Mouse (Mus musculus) brain, adult 2 months (tissue): Measurements from ENCODE around the gene Stat1.

ENCODE experiments used
- DNase-seq: peaks from one replicate; pipeline ENCODE4 v3.0.0; 2011; ENCODE audit warnings: low read depth, low spot score

Stat1 gene

DNA sequence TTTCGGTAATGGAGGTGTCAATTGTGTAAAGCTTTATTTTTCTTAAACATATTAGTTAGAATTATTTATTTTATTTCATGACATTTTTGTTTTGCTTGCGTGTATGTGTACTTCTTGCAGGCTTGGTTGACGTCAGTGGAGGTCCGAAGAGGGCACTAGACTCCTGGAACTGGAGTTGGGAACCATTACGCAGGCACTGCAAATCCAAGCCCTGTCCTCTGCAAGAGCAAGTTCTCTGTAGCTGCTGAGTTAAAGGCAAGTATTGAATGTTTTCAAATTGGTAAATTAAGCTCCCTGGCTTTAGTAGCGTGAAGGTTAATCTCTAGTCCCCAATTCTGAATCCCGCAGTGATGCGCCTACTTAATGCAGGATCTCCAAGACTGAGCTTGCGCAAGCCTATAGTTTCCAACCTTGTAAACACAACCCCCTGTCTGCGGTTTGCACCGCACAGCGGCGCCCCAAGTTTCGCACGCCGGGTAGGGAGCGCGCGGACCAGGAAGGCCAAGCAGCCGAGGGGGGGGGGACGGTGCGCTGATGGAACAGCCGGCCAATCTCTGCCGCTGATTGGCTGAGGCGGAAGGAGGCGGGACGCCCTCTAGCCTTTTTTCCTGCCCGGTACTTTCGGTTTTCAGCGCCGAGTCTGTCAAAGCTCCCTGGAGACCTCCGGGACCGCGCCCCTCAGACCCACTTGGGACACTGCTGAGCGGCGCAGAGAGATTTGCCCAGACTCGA, at the start of gene Stat1:
Gene Stat1 (plus strand): TSS at position 581 of the 732 bp plus-strand sequence.
- DNase-seq: peak; percentile 97

DNA sequence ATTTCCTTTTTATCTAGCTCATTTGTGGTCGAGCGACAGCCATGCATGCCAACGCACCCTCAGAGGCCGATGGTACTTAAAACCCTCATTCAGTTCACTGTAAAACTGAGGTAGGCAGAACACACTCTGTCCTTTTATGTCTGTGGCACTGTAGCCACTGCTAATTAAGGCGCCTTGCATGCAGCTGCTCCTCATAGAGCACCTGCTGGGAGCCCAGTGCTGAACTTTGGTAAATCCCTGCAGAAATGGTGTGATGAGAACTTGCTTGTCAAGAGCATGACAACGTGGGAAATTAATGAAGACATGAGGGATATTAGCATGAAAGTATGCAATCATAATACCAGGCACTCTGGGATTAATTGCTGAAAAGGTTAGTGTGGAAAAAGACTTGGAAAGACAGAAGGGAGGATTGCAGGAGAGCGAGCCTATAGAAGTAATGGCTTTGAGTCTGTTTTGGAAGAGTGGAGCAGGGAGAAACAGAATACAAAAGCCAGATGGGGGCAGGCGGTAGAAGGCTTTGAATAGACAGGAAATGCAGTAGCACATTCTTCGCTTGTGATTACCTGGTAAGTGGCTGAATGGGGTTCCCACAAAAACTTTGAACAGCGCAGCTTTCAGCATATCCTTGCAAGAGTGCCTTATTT, 39.4 kb upstream of the Stat1 start:
- peak; percentile 12 for DNase-seq

DNA sequence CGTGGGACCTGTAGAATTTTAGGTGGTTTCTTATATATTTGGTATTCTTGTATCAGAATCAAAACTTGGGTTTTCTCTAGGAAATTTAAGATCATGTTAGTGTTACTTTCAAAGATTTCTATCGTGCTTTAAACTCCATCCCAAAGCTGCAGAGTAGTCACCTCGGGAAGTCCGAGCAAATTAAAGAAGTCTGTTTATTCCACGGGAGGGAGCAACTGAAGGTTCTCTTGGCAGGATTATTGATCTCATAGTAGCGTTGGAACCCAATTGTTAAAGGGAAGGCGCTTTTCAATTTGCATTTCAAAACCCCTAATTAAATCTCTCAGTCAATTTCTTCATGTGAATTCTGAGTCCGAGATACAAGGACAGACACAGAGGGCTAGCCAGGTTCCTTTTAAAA, 38.9 kb upstream of the Stat1 start:
- DNase-seq: no peak

DNA sequence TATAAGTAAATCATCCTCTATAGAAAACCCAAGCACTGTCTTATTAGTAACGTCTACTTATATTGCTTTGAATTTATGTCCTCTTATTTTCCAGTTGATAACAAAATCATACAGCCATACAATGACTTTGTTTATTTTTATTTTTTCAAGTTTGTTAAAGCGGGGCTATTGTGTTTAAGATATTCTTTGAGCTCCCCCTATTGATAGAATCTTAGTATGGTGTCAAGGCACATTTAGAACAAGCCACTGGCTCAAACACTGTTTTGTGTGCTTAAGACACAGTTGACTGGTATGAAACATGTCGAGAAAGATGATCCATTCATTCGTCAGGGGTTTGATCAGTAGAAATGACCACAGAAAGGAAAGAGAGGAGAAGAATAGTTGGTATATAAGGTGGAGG, 33.0 kb upstream of the Stat1 start:
- DNase-seq: peak; percentile 33

DNA sequence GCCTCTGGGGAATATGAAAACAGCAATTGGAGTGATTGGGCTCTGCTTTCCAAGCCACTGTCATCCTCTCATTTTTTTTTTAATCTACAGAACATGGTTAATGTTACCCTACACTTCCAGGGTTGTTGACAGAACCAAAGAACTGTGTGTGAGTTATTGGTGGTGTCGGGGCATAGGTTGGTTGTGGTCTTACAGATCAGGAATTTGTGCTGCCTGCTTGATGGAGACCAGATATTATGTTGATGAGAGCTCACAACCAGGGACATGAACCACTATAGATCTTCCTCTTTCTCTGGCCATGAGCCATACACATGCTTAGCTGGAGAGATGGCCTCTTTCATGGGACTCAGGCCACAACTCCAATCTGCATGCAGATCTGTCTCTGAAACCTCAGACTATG, 32.1 kb upstream of the Stat1 start:
- no peak for DNase-seq

DNA sequence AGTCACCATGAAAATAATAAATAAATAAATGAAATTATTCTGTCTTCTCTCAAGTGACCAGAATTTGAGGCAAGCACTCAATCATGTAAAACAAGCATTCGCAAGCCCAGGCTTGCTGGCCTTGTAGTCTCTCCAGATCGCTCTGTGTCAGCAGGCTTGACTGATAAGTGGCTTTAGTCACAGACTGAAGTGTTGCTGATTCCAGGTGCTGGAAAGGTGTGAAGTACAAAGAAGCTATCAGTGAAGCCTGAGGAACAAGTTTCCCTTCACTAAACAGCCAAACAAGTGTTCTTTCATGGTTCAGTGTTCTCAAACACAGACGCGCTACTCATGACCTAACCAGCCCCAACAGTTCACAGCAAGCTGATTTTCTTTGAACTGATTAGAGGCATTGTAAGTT, 30.6 kb upstream of the Stat1 start:
- no peak for DNase-seq

DNA sequence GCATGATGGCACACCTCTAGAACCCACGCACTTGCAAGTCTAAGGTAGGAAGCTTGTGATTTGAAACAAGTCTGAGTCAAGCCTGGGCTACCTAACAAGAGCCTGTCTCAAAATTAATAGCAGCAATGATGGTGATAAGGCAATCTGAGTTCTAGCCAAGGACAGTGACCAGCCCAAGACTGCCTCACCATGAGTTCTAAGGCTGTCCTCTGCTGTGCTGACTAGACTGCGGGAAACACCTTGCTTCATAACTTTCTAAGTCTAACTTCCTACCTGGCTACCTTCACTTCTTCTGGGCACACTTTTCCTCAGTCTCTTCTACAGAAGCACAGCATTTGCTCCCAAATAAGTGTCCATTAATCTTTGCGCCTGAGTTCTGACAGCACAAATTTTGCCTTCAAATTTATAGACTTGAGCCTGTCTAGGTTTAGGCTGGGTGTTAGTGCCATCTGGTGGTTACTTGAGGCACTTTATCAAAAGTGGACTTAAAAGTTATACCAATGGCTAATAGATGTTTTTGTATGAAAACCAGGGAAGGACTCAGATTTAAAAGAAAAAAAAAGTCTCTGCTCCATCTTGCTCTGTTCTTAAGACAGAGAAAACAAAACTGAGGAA, 20.5 kb upstream of the Stat1 start:
- peak; percentile 74 for DNase-seq

DNA sequence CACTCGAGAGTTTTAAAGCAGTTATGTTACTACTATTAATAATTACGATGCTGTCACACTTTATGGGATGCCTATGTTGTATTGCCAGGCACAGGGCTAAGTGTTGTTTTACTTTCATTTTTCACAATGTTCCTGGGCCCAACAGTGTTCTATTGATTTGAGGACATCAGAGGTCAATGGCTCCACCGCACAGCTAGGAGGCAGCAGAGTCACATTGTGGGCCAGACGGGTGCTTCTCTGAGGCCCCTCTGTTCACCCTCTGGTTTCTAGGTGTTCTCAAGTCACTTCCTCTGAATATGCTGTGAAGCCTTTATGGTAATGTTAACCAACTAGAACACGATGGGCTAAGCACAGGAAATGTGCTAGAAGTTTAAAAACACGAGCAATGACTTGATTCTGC, 18.7 kb upstream of the Stat1 start:
- no peak for DNase-seq

DNA sequence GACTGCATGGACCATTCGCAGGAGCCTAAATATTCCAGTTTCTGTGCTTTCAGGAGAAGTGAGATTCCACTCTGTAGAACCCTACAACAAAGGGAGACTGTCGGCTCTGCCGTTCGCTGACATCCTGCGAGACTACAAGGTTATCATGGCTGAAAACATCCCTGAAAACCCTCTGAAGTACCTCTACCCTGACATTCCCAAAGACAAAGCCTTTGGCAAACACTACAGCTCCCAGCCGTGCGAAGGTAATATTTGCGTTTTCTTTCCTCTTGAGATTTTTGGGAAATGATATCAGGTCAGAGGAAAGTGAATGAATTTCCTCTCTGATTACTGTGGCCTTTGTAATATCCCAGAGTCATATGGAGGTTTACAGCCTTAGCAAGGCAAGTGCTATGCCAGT, 16.4 kb upstream of the Stat1 start:
- no peak for DNase-seq

DNA sequence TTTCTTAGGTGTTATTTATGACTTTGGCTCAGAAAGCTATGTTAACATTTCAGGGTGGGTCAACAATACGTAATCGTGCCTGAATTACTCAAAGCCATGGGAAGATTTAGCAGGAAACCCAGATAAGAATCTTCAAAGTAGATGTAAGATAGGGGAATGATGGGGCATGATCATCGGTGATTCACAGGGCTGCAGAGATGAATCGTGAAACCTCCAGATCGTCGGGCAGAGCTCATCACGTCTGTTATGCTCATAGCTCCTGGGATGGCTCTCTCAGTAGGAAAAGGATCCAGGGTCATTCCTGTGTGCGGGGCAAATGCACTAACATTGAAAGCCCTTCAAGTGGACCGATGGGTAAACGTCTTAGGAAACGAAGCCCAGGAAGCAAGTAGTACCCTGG, 12.0 kb upstream of the Stat1 start:
- no peak for DNase-seq

DNA sequence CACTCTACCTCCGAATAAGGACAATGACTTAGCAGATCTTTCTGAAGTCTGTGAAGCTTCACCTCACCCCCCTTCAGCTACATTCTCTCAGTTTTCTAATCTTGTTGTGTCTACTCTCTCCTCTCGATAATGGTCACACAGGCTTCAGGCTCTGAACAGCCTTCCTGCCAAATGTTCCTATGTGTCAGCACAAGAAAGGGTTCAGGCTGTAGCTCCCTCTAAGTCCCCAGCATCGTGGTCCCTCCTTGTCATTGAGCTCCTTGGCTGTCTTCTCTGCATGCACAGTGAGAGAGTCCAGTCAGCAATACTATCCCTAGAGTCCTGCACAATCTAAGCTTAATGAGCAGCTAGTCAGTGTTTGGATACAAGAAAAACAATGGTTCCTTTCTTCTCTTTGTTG, 8.0 kb upstream of the Stat1 start:
- no peak for DNase-seq

DNA sequence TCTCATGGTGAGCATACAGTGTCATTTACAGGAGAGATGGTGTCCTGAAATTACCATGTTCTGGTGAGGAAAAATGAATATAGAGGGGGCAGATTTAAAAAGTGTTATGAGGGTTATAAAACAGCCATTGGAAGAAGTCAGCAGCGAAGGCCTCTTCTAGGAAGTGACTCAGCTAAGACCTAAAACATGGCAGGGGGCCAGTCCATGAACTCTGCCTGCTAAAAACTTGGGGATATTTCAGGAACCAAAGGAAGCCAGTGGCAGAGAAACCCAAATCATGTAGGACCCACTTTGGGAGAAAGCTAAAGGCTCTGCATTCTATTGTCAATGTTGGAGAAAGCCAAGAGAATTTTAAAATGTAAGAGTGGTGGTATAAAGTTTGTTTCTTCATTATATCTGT, 6.9 kb upstream of the Stat1 start:
- DNase-seq: no peak

DNA sequence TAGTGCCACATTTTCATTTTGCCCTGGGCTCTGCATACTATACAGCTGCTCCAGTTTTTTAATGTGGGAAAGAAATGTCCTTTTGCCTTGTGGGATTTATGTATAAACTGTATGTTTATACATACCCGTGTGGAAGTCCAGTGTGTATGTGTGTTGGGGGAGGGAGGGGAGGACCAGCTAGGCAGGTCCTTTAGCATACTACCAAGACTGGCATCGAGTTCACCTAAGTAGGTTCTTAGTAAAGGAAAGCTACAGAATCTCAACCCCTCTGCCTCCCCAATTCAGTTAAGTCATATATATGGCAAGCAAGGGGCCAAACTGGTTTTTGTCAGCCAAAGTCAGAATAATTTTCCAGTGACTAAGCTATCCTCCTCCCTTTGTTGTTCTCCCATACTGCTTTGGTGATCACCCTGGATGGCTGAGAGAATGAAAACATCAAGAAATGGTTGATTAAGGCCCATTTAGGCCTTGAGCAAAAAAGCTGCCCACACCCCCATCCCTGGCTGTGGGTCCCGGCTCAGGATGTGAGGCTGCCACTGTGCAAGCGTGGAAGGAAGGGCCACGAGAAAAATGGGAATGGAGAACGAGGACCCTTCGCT, 6.1 kb upstream of the Stat1 start:
- DNase-seq: no peak

DNA sequence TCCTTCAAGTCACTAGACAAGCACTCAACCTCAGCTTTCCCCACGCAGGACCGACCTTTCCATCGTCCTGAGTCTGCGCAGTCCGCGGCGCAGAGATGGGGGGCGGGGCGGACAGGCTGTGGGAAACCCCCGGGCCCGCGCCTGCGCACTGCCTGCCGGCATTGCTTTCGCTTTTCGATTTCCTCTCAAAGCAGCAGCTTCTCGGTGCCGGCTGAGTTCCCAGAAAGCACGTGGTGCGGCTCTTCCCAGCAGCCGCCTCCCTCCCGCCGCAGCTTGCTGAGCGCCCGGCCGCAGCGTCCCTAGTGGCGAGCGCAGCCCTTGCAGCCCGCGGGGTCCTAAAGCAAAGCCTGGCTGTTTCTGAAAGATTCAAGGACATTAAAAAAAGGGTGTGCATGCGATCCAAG, 5.6 kb upstream of the Stat1 start:
- peak; percentile 99 for DNase-seq

DNA sequence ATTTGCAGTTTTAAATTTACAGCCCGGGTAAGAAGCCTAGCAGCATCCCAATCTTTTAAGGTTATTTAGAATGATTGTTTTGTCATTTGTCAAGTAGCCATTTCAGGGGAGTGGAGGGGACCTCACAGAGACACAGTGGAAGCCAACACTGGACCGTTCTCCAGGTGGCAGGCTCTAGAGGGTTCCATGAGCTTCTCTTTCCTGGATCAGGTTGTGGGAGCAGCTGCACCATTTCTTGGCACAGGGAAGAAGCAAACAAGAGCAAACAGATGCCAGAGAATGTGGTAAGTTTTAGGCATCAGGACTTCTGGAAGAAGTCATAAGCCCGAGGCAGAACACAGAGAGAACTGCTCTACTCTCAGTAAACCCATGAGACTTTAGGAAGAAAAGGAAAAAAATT, 2.8 kb upstream of the Stat1 start:
- DNase-seq: no peak

DNA sequence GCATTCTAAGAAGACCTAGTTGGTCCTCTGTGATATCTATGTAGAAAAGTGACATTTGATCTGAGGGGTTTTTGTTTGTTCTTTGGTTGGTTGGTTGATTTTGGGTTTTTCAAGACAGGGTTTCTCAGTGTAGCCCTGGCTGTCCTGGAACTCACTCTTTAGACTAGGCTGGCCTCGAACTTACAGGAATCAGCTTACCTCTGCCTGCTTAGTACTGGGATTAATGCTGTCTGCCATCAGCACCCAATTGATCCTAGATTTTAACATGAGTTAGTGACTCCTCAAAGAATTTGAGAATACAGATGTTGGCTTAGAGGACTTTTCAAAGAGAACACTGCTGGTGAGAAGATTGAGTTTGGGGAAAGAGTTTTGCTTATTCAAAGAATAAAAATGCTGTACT, 1.5 kb upstream of the Stat1 start:
- no peak for DNase-seq

DNA sequence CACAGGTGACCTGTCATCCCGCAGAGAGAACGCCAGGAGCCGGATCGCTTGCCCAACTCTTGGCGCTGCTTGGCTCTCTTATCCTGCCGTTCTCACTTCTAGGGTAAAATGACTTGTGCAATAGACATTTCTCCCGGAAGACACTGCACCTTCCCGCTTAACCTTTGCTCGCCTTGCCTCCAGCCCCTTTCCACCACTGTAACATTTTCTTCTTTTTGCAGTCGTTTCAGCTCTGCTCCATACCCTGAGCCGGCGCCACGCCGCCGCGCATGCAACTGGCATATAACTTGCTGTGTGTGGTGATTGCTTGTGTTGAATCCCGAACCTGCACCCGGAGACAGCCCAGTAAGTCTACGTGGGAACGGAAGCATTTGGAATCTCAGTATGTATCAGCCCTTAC, 451 bp downstream of the Stat1 start:
- DNase-seq: peak; percentile 27

DNA sequence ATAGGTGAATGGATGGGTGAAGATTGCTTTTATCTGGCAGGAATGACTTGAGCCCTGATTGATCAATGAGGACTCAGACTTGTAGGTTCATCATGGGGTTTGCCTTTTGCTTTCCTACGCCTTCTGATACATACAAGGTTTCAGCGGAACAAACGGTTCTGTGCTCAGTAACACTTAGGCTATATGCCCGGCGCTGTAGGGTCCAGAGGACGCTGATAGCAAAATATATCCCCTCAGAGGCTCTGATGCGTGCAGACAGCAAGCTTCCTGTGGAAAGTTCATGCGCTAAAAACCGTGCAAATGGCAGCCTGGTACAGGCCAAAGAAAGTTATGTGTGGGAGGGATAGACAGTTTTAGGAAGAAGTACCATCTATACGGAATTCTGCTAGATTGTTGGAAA, 951 bp downstream of the Stat1 start:
- DNase-seq: no peak

DNA sequence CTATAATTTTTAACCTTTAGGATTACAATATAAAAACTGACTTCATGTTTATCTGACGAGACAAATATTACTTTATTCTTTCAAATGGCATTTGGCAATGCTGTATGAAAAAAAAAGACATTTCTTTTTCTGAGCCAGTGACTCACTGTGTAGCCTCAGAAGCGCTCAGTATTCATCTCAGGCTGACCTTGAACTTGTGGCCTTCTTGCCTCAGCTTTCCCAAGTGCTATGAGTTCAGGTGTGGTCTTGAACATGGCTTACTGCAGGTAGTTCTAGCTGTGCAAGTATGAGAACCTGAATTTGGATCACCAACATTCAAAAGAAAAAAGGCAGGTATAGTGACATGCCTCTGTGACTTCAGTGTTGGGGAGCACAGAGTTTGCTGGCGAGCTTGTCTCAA, 1.8 kb downstream of the Stat1 start:
- DNase-seq: no peak

DNA sequence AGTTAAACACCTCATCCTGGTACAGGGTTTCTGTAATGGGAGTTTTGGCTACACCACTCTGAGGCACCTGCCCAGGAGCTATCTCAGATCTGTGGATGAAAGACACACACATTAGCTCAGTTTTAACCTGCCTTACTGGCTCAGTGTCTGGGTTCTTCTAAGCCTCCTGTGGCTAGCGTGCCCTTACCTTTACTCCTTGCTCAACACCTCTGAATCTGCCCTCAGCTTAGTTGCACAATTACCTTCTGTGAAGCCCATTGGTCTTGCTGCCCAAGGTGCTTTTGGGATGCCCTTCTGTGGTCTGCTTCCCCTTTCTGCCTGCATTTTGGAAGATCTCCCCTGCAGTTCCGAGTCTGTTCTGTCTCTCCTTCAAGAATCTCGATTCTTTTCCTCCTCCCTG, 5.6 kb downstream of the Stat1 start:
- DNase-seq: no peak

DNA sequence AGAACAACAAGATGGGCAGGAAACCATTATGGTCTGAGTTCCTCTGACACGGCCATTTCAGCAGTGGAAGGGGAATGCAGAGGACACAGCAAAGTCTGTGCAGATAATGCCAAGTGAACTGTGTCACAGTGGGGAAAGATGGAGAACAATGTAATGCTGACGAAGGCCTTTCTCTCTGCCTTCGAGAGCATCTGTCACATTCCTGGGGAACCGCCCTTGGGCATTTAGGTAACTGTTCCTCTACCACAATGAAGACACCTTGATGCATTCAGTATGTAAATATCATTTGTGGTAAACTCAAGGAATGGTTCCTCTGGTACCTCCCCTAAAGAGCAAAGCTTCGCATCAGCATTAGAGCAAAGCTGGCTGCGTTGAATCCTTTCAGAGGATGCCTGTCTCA, 8.1 kb downstream of the Stat1 start:
- no peak for DNase-seq

DNA sequence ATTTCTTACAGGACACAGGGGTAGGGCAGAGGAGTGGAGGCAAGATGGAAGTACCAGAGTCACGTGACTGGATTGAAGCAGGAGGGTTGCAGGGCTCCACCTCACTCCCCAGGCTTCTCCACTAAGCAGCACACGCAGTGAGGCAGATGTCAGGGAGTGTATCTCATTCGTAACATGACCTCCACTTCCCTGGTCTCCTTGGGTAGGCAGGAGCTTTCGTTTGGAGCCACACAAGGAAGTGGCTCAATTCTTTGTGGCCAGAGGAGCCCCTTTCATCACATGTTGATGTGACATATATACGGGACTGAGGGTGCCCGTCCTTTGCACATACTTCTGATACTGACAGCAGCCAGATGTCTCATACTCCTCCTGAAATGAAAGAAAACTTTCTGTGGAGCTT, 10.6 kb downstream of the Stat1 start:
- no peak for DNase-seq
